Mouse (Mus musculus) small intestine, adult 2 months (tissue): ENCODE measurements around the gene Hltf.

Source experiments
- CTCF ChIP-seq: fragments of 200-500 bp; IDR thresholded peaks from 2 replicates; pipeline ENCODE4 v1.5.1; 2012; ENCODE audit warnings: low read depth, mild to moderate bottlenecking, control low read depth, inconsistent platforms, low read length, moderate library complexity, mixed read lengths; ENCODE audit not compliant: insufficient replicate concordance, insufficient read length; ENCODE audit errors: extremely low read depth
- POLR2A ChIP-seq: fragments of 200-500 bp; IDR thresholded peaks from 2 replicates; pipeline ENCODE4 v1.6.1; 2012; ENCODE audit warnings: low read depth, mild to moderate bottlenecking, control low read depth, inconsistent platforms, low read length, moderate library complexity

GRCm38 (mm10) chr3:20103830-20104229 is 46.2 kb downstream of the Hltf start:
- no peak for TF ChIP-seq CTCF
- no peak for TF ChIP-seq POLR2A
